Mouse (Mus musculus) Patski (cell line): ENCODE measurements at regions not wholly inside any gene's neighbourhood (a gene's known extent, or its start where the extent isn't known, plus 50 kb on each side); places are given as distances from the start of the nearest gene placed in this dataset.
"Not testable (repeated sequence)": the region's sequence is repeated elsewhere in the genome, so short reads cannot be mapped to it uniquely, and the experiment has no call there.

Experiments
- ATAC-seq: fragments of 100-300 bp; one replicate; pipeline ENCODE4 v1.8.0; 2021
- CTCF ChIA-PET: fragments of 350-600 bp; sonication (Branson Sonifier 250); formaldehyde crosslinking; loops from one replicate; lab custom pipeline; 2022; ENCODE audit warnings: inconsistent platforms; lab: Charles Lee
- POLR2A ChIA-PET: fragments of 350-600 bp; sonication (Branson Sonifier 250); formaldehyde crosslinking; loops from one replicate; lab custom pipeline; 2022; ENCODE audit warnings: antibody characterized with exemption, inconsistent platforms; lab: Charles Lee
- DNase-seq: peaks from one replicate; pipeline ENCODE4 v3.0.0-alpha.2; 2011; ENCODE audit warnings: low read depth, low spot score
- H3K27me3 ChIP-seq: fragments of 371-371 bp; one replicate; pipeline ENCODE4 v1.5.1; 2021
- CTCF ChIP-seq: fragments of 100-300 bp; IDR thresholded peaks from one replicate; pipeline ENCODE4 v1.5.1; 2021
- in situ Hi-C: fragments of 300-500 bp; cut with MboI; formaldehyde crosslinking; loops from 3 replicates; pipeline ENCODE4 v1.11.1; 2018; ENCODE audit warnings: low pct_unique_long_range_greater_than_20kb, mixed read lengths

- ATAC-seq (no peak), DNase-seq (no peak)
- no peaks in the 10 kb centered on the region for H3K27me3 ChIP-seq
- in situ Hi-C loops = no loop called here
- ChIA-PET CTCF (no interaction called here), POLR2A (no interaction called here)
- no peak for TF ChIP-seq CTCF
Observed at GRCm38 (mm10) chr9:115844340-115844739, 64.9 kb upstream of the Gadl1 start.

GRCm38 (mm10) chr9:115845091-115845490 lies 64.2 kb upstream of the Gadl1 start:
- DNase-seq = no peak
- CTCF ChIA-PET = no interaction called here
- POLR2A ChIA-PET = no interaction called here
- TF ChIP-seq CTCF = no peak
- in situ Hi-C loops = no loop called here
- ATAC-seq = no peak
- no peaks in the 10 kb centered on the region for H3K27me3 ChIP-seq

- TF ChIP-seq CTCF = no peak
- H3K27me3 ChIP-seq = no peaks in the 10 kb centered on the region
- in situ Hi-C loops = no loop called here
- DNase-seq (no peak), ATAC-seq (no peak)
- CTCF ChIA-PET = no interaction called here
- POLR2A ChIA-PET = no interaction called here
Observed at GRCm38 (mm10) chr9:115847289-115848074, 61.8 kb upstream of the Gadl1 start.

GRCm38 (mm10) chr9:115853210-115853842 lies 55.9 kb upstream of the Gadl1 start:
- CTCF ChIA-PET, H3K27me3 ChIP-seq, DNase-seq, ATAC-seq, in situ Hi-C loops: not testable (repeated sequence)
- POLR2A ChIA-PET = interaction anchor here (0.6 kb wide), 1 partner anchor 528 kb away, joined by 5 read pairs; no protein-coding TSS in a partner anchor

- no peak for TF ChIP-seq CTCF
- peaks cover 9% of the 10 kb centered on the region for H3K27me3 ChIP-seq
- in situ Hi-C loops = no loop called here
- DNase-seq (no peak), ATAC-seq (no peak)
- CTCF ChIA-PET = no interaction called here
- POLR2A ChIA-PET = no interaction called here
Observed at GRCm38 (mm10) chr9:115857301-115857700, 52.0 kb upstream of the Gadl1 start.

GRCm38 (mm10) chr9:115858848-115859247 lies 50.4 kb upstream of the Gadl1 start:
- CTCF ChIA-PET = no interaction called here
- no peak for DNase-seq
- no peak for ATAC-seq
- POLR2A ChIA-PET = no interaction called here
- H3K27me3 ChIP-seq = peaks cover 9% of the 10 kb centered on the region
- peak; percentile 29 for TF ChIP-seq CTCF
- in situ Hi-C loops = no loop called here
